Mouse (Mus musculus) heart, adult 2 months (tissue): ENCODE results near the gene Klk9. TPM values are rescaled to one million over a fixed set of nuclear protein-coding genes. Genes with fewer than 3 reads are reported as not detected.
A peak's percentile ranks its signal among the peaks of the same experiment; 100 is the strongest.

ENCODE experiments used
- DNase-seq, 2 experiments: peaks; one replicate each; pipeline ENCODE4 v3.0.0; 2021
- H3K27ac ChIP-seq: fragments of 200-600 bp; 2 replicates; pipeline ENCODE4 v1.8.1; 2022
- H3K27me3 ChIP-seq: fragments of 200-500 bp; 2 replicates; pipeline ENCODE4 v1.6.1; 2012; ENCODE audit warnings: mild to moderate bottlenecking, low read length, inconsistent platforms, mixed read lengths; ENCODE audit not compliant: control insufficient read depth, insufficient read depth
- H3K36me3 ChIP-seq: fragments of 200-500 bp; 2 replicates; pipeline ENCODE4 v1.6.1; 2012; ENCODE audit warnings: low read length, inconsistent platforms; ENCODE audit not compliant: control insufficient read depth, insufficient read depth
- H3K4me1 ChIP-seq: fragments of 200-500 bp; 2 replicates; pipeline ENCODE4 v1.6.1; 2011; ENCODE audit warnings: low read length; ENCODE audit not compliant: control insufficient read depth, insufficient read depth
- H3K4me3 ChIP-seq: fragments of 200-600 bp; 2 replicates; pipeline ENCODE4 v1.8.1; 2022
- H3K79me2 ChIP-seq: fragments of 200-500 bp; replicated peaks from 2 replicates; pipeline ENCODE4 v1.6.1; 2012; ENCODE audit warnings: mild to moderate bottlenecking, inconsistent platforms, low read length, moderate library complexity, mixed read lengths; ENCODE audit not compliant: control insufficient read depth, insufficient read depth
- H3K9ac ChIP-seq: fragments of 200-500 bp; 2 replicates; pipeline ENCODE4 v1.6.1; 2012; ENCODE audit warnings: low read depth, mild to moderate bottlenecking, control low read depth, inconsistent platforms, low read length, mixed read lengths
- CTCF ChIP-seq: fragments of 200-600 bp; IDR thresholded peaks from 2 replicates; pipeline ENCODE4 v1.8.1; 2022; ENCODE audit warnings: antibody characterized with exemption, mild to moderate bottlenecking, moderate library complexity
- EP300 ChIP-seq: fragments of 200-500 bp; IDR thresholded peaks from 2 replicates; pipeline ENCODE4 v1.6.1; 2011; ENCODE audit warnings: low read depth, low read length, control low read depth; ENCODE audit not compliant: insufficient read depth
- POLR2A ChIP-seq: fragments of 200-500 bp; IDR thresholded peaks from 2 replicates; pipeline ENCODE4 v1.6.1; 2011; ENCODE audit warnings: mild to moderate bottlenecking, low read depth, low read length, control low read depth; ENCODE audit not compliant: insufficient read depth
- WGBS: fragments of 180-500 bp; shearing (Covaris S2); methylation state at CpG from one replicate; pipeline ENCODE4 v1.1.7; 2018; 5-methylcytosine and 5-hydroxymethylcytosine counted together
- intact Hi-C: fragments of 180-260 bp; cut with DNase I; formaldehyde crosslinking; loops from one replicate; pipeline ENCODE4 v1.15.1; 2025
- polyA plus RNA-seq: library from polyadenylated mRNA; depleted of rRNA; stranded (reverse); fragments of >200 nt; gene quantifications from 2 replicates; pipeline ENCODE4 v1.2.3, GENCODE M21; 2012
- total RNA-seq, 2 experiments: library from RNA; stranded (reverse); gene quantifications; 2 replicates each; pipeline ENCODE4 v1.2.3; 2021

Klk9 gene
- total and polyA plus RNA-seq, 3 experiments, result 0.12 TPM; not detected in 2

DNA sequence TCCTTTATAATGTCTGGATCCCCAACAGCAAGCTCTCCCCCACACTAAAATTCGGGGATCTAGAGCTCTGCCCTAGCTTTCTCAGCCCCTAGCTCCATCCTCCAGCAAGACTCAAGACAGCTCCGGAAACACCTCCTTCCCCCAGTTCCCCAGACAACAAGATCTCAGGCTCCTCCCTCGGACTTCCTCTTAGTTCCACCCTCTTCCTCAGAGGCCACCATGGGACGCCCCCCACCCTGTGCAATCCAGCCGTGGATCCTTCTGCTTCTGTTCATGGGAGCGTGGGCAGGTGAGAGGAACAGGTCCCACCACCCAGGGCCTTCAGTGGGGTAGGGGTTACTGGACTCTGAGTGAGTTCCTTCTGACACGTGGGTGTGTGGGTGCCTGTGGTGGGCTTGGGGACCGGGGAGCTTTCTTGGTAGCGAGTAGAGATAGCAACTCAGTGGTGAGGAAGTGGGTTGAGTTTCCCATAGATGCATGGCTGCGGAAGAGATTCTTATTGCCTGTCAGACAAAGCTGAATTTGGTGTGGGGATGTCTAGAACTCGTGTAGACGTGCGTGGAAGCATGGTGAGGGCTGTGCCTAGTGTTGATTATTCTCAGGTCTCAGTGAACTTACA lies 6.3 kb downstream of the Klk9 start:
- Histone ChIP-seq H3K36me3 (no peaks in the 10 kb centered on the region), H3K4me1 (no peaks in the 10 kb centered on the region; the same call in 1 of the 2 replicates), H3K9ac (peak overlapping the region; percentile 40), H3K27me3 (no peaks in the 10 kb centered on the region), H3K4me3 (peak overlapping the region; percentile 54), H3K79me2 (no peaks in the 10 kb centered on the region), H3K27ac (peak overlapping the region; percentile 65)
- DNase-seq, result peak; percentile 43 to 45
- intact Hi-C loops, result loop anchor here (2.0 kb wide), 1 partner anchor 17 kb away; no protein-coding TSS in a partner anchor
- TF ChIP-seq EP300 (no peak), CTCF (no peak), POLR2A (peak; percentile 57; the same call in 1 of the 2 replicates)
- 31% methylated on average over 13 of the region's 13 CpGs for WGBS

DNA sequence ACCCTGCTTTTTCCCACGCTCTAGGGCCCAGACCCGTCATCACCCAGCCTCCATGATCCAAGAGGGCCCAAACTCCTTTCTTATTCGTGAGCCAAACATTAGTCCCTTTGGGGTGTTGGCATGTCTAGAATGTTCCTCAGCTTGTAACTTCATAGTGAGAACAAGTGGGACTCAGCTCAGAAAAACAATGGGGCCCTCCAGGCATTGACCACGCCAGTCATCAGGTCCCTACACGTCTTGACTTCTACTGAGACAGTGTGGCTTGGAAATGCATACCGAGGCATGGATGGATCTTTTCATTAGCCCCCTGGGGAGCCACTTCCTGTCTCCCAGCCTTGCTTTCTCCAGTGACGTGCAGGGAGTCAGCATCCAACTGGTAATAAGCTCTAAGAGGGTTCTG lies 8.2 kb downstream of the Klk9 start:
- no peaks in the 10 kb centered on the region for H3K36me3 ChIP-seq
- intact Hi-C loops, result loop anchor here (2.0 kb wide), 1 partner anchor 15 kb away; no protein-coding TSS in a partner anchor
- no peaks in the 10 kb centered on the region; the same call in 1 of the 2 replicates for H3K4me1 ChIP-seq
- H3K4me3 ChIP-seq, result no peak overlapping the region
- H3K27me3 ChIP-seq, result no peaks in the 10 kb centered on the region
- no peak for DNase-seq
- H3K79me2 ChIP-seq, result no peaks in the 10 kb centered on the region
- H3K27ac ChIP-seq, result no peak overlapping the region
- WGBS, result 63% methylated on average over 7 of the region's 7 CpGs
- no peak overlapping the region for H3K9ac ChIP-seq
- no peak for TF ChIP-seq CTCF

DNA sequence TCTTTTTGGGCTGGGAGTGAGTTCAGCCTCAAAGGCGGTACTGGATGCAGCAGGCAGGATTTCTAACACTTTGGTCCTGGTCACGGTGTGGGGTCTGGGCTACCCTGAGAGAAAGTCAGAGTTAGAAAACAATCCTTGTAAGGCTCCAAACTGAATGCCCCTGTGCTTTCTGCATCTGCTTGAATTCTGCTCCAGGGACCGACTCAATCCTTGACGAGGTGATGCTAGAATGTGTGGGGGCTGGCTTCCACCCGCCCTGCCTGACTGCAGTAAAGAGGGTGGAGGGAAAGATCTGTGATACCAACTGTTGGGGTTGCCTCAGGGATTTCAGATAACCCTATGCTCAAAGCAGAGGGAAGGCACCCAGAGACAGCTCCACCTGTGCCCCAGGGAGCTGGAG lies 19.3 kb downstream of the Klk9 start, which contains the start of gene Klk7:
TSS of gene Klk7 (plus strand) at position 301 of the 400 bp plus-strand sequence.
- no peaks in the 10 kb centered on the region for H3K36me3 ChIP-seq
- H3K9ac ChIP-seq, result no peak within 1 kb of the TSS
- no peak for TF ChIP-seq CTCF
- no peak for TF ChIP-seq EP300
- TF ChIP-seq POLR2A, result no peak
- no peak within 1 kb of the TSS for H3K27ac ChIP-seq
- H3K4me3 ChIP-seq, result no peak within 1 kb of the TSS
- no peak for DNase-seq
- H3K27me3 ChIP-seq, result no peaks in the 10 kb centered on the region
- H3K79me2 ChIP-seq, result no peaks in the 10 kb centered on the region
- intact Hi-C loops, result no loop called here
- WGBS, result 47% methylated on average over 5 of the region's 5 CpGs
- no peaks in the 10 kb centered on the region for H3K4me1 ChIP-seq

DNA sequence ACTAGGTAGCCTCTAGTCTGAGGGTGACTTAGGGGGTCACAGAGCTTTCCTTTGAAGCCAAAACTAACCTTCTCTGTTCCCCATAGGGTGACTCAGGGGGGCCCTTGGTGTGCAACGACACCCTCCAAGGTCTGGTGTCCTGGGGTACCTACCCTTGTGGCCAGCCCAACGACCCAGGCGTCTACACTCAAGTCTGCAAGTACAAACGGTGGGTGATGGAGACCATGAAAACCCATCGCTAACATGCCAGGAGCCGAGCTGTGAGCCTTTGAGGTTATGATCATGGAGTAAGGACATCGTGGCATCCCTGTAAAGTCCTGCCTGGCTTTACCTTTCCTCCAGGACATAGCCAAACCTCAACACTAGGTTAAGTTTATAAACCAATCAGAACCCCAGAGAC lies 23.5 kb downstream of the Klk9 start:
- Histone ChIP-seq H3K36me3 (no peaks in the 10 kb centered on the region), H3K27ac (no peak overlapping the region), H3K4me3 (no peak overlapping the region), H3K79me2 (no peaks in the 10 kb centered on the region), H3K27me3 (no peaks in the 10 kb centered on the region), H3K4me1 (no peaks in the 10 kb centered on the region), H3K9ac (no peak overlapping the region)
- 83% methylated on average over 7 of the region's 7 CpGs for WGBS
- intact Hi-C loops, result loop anchor here (2.0 kb wide), 1 partner anchor 16 kb away; no protein-coding TSS in a partner anchor
- DNase-seq, result peak in 1 of 2 experiments; percentile 1
- no peak for TF ChIP-seq CTCF
- TF ChIP-seq EP300, result no peak
- no peak for TF ChIP-seq POLR2A

DNA sequence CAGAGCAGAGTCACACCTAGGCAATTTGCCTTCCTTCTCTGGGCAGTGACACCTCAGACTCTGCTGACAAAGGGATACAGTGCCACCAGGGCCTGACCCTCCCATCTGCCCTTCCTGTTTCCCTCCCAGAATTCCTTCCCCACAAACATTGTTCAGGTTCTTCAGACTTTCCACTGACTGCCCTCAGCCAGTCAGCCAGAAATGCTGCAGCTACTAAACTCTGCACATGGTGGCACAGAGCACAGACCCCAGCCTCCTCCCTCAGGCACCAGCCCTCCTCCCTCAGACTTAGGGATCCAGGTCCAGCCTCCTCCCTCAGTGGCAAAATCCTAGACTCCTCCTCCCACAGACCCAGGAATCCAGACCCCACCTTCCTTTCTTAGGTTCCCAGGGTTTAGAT lies 25.1 kb downstream of the Klk9 start:
- H3K27me3 ChIP-seq, result no peaks in the 10 kb centered on the region
- H3K4me3 ChIP-seq, result no peak overlapping the region
- H3K79me2 ChIP-seq, result no peaks in the 10 kb centered on the region
- no peak overlapping the region for H3K27ac ChIP-seq
- no peak for DNase-seq
- H3K9ac ChIP-seq, result no peak overlapping the region
- no peaks in the 10 kb centered on the region for H3K4me1 ChIP-seq
- intact Hi-C loops, result no loop called here
- no peaks in the 10 kb centered on the region for H3K36me3 ChIP-seq
- TF ChIP-seq EP300, result no peak
- no peak for TF ChIP-seq POLR2A
- TF ChIP-seq CTCF, result no peak

DNA sequence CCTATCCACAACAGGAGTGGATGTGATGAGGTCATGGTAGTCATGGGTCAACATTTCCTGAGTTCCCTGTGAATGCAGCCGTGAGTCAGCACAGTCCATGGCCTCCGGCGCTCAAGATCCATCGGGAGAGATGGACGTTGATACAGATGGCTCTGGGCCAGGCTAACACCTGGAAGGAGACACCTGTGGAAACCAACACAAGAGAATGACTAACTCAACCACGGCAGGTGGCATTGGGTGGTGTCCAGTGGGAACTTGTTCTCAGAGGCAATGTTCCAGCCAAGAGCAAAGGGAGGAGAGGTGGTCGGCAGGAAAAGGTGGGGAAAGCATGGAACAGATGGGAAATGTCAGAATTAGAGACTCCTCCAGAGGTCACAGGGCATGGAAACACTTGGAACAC lies 29.9 kb downstream of the Klk9 start:
- Histone ChIP-seq H3K27ac (no peak overlapping the region), H3K4me1 (no peaks in the 10 kb centered on the region), H3K9ac (no peak overlapping the region), H3K79me2 (no peaks in the 10 kb centered on the region), H3K4me3 (no peak overlapping the region), H3K36me3 (no peaks in the 10 kb centered on the region), H3K27me3 (no peaks in the 10 kb centered on the region)
- WGBS, result 58% methylated on average over 7 of the region's 7 CpGs
- no peak for TF ChIP-seq EP300
- no peak for TF ChIP-seq CTCF
- TF ChIP-seq POLR2A, result no peak
- peak in 1 of 2 experiments; percentile 8 for DNase-seq
- intact Hi-C loops, result no loop called here
